9 mouse cellular contexts compared by ENCODE assay signal in genomic region chr2:85561187-85561586, GRCm38 (mm10). TPM values are rescaled to one million over a fixed set of nuclear protein-coding genes. Genes with fewer than 3 reads are reported as not detected.
DNase-seq lines count a peak whose midpoint lies in the region; ATAC-seq and TF ChIP-seq lines count a peak whose summit lies in the region.
"Had no signal": no experiment of that assay in that cellular context is flagged by ENCODE, and none has a peak within 500 bp of the region (broad histone marks: within the 10 kb centered on the region; RNA-seq: fewer than 3 reads in every experiment).

No protein-coding gene starts in this region.

- no peak for ATAC-seq in heart, embryonic 11.5 days (replicated peaks; ENCODE audit: insufficient number of reproducible peaks, low FRiP score, low TSS enrichment)
- ATAC-seq in hindbrain, embryonic 13.5 days (ENCODE audit: low FRiP score) = peak; percentile 66; the same call in 1 of the 2 replicates
- peak; percentile 65; the same call in 1 of the 2 replicates for ATAC-seq in neural tube, embryonic 13.5 days (ENCODE audit: low read depth)

- no peak overlapping the region for H3K9ac ChIP-seq in heart, embryonic 11.5 days (ENCODE audit: low read depth, low read length)
- H3K9ac ChIP-seq in MEL (ENCODE audit: control insufficient read depth, low read depth, low read length, poor library complexity, severe bottlenecking) = no peak overlapping the region
- no peak overlapping the region for H3K9ac ChIP-seq in hindbrain, embryonic 13.5 days
- no peak overlapping the region for H3K9ac ChIP-seq in neural tube, embryonic 13.5 days

- H3K27me3 ChIP-seq in heart, embryonic 11.5 days (ENCODE audit: control insufficient read depth, insufficient read depth, low read length) = no peaks in the 10 kb centered on the region
- H3K27me3 ChIP-seq in MEL (ENCODE audit: control insufficient read depth in 1 of 2, insufficient read depth in 2 of 2, low read length in 2 of 2) = no peaks in the 10 kb centered on the region
- H3K27me3 ChIP-seq in hindbrain, embryonic 13.5 days = no peaks in the 10 kb centered on the region
- H3K27me3 ChIP-seq in neural tube, embryonic 13.5 days = no peaks in the 10 kb centered on the region

- H3K79me2 ChIP-seq in MEL (ENCODE audit: control insufficient read depth, insufficient read depth, low read length, poor library complexity) = no peaks in the 10 kb centered on the region

- peak; percentile 21 to 42 for DNase-seq in heart, adult 18-20 months
- DNase-seq in MEL (ENCODE audit: low read depth, low spot score) = peak; percentile 59
- peak; percentile 75 for DNase-seq in embryo, embryonic 10.5 days (ENCODE audit: low spot score)
- peak; percentile 4 to 51 for DNase-seq in left cerebral cortex, adult 9 months (ENCODE audit: low spot score in 2 of 2)
- DNase-seq in T-cell, adult 2 months (ENCODE audit: low spot score) = no peak

- TF ChIP-seq POLR2A in MEL (IDR thresholded peaks at IDR 0.05; ENCODE audit: control insufficient read depth in 1 of 2, insufficient read depth in 1 of 2, low read depth in 1 of 2, low read length in 2 of 2, poor library complexity in 1 of 2) = no peak

- TF ChIP-seq EP300 in MEL (IDR thresholded peaks at IDR 0.05; ENCODE audit: low read depth in 1 of 2, low read length in 2 of 2) = no peak

- H3K27ac ChIP-seq in heart, embryonic 11.5 days (ENCODE audit: low read depth, low read length) = no peak overlapping the region
- no peak overlapping the region for H3K27ac ChIP-seq in MEL (ENCODE audit: control insufficient read depth, low read depth, low read length)
- H3K27ac ChIP-seq in hindbrain, embryonic 13.5 days = no peak overlapping the region
- no peak overlapping the region for H3K27ac ChIP-seq in neural tube, embryonic 13.5 days (replicated peaks)

- 23% methylated on average over 4 of the region's 4 CpGs for WGBS in heart, embryonic 11.5 days (ENCODE audit: insufficient replicate concordance)
- 23% methylated on average over 4 of the region's 4 CpGs for WGBS in hindbrain, embryonic 13.5 days
- WGBS in neural tube, embryonic 13.5 days = 22% methylated on average over 4 of the region's 4 CpGs

- H3K4me2 ChIP-seq in heart, embryonic 11.5 days = no peak overlapping the region
- H3K4me2 ChIP-seq in hindbrain, embryonic 13.5 days = no peak overlapping the region
- H3K4me2 ChIP-seq in neural tube, embryonic 13.5 days = no peak overlapping the region

- peak; percentile 81 for TF ChIP-seq RAD21 in MEL (IDR thresholded peaks at IDR 0.05; ENCODE audit: low read depth, low read length)

- no peaks in the 10 kb centered on the region for H3K4me1 ChIP-seq in heart, embryonic 11.5 days (ENCODE audit: control insufficient read depth, insufficient read depth, low read length)
- no peaks in the 10 kb centered on the region; a peak in 1 of 4 replicates for H3K4me1 ChIP-seq in MEL (ENCODE audit: control insufficient read depth in 1 of 2, insufficient read depth in 2 of 2, low read length in 2 of 2)
- H3K4me1 ChIP-seq in hindbrain, embryonic 13.5 days (replicated peaks) = no peaks in the 10 kb centered on the region
- no peaks in the 10 kb centered on the region for H3K4me1 ChIP-seq in neural tube, embryonic 13.5 days (replicated peaks)

- no peak overlapping the region for H3K4me3 ChIP-seq in heart, embryonic 11.5 days (ENCODE audit: low read depth, low read length)
- no peak overlapping the region for H3K4me3 ChIP-seq in MEL (ENCODE audit: control insufficient read depth in 1 of 2, insufficient read depth in 1 of 2, low read depth in 2 of 2, low read length in 2 of 2)
- H3K4me3 ChIP-seq in hindbrain, embryonic 13.5 days = no peak overlapping the region
- H3K4me3 ChIP-seq in neural tube, embryonic 13.5 days = no peak overlapping the region

- peak; percentile 67 to 78 (median 70) for TF ChIP-seq CTCF in MEL (IDR thresholded peaks at IDR 0.05 in 2 of 3, conservative IDR thresholded peaks at IDR 0.05 in 1 of 3; ENCODE audit: control insufficient read depth in 1 of 3, insufficient read depth in 1 of 3, low read depth in 2 of 3, low read length in 3 of 3, poor library complexity in 1 of 3, severe bottlenecking in 1 of 3)

- no peaks in the 10 kb centered on the region for H3K9me3 ChIP-seq in heart, embryonic 11.5 days (replicated peaks; ENCODE audit: control insufficient read depth, low read length)
- no peaks in the 10 kb centered on the region for H3K9me3 ChIP-seq in MEL (replicated peaks; ENCODE audit: insufficient read depth, low read length)
- no peaks in the 10 kb centered on the region for H3K9me3 ChIP-seq in hindbrain, embryonic 13.5 days
- H3K9me3 ChIP-seq in neural tube, embryonic 13.5 days = no peaks in the 10 kb centered on the region

- no peaks in the 10 kb centered on the region for H3K36me3 ChIP-seq in heart, embryonic 11.5 days (ENCODE audit: control insufficient read depth, insufficient read depth, low read length)
- H3K36me3 ChIP-seq in MEL (ENCODE audit: control insufficient read depth in 1 of 2, insufficient read depth in 2 of 2, low read length in 2 of 2) = no peaks in the 10 kb centered on the region; a peak in 1 of 4 replicates
- H3K36me3 ChIP-seq in hindbrain, embryonic 13.5 days = no peaks in the 10 kb centered on the region
- no peaks in the 10 kb centered on the region for H3K36me3 ChIP-seq in neural tube, embryonic 13.5 days

TF ChIP-seq in MEL, 35 proteins besides CTCF, POLR2A, EP300 and RAD21:
- TF ChIP-seq HCFC1 (IDR thresholded peaks at IDR 0.05; ENCODE audit: low read depth, low read length) = no peak
- TF ChIP-seq ZC3H11A (IDR thresholded peaks at IDR 0.05; ENCODE audit: low read depth, low read length) = peak; percentile 66
- TF ChIP-seq SMC3 (IDR thresholded peaks at IDR 0.05; ENCODE audit: low read depth, low read length) = peak; percentile 83

RNA-seq across cellular contexts. Expression of gene Olfr996, which starts 17.8 kb away (rescaled TPM):
- not detected for total RNA-seq in heart, adult 18-20 months (2021)
- polyA plus RNA-seq in heart, embryonic 11.5 days (2014; fragmentation: Nextera tagmentation; extraction: Ambion mirVana) = not detected in 2 replicates
- not detected in 2 replicates for total RNA-seq in MEL (2012; rRNA removed)
- polyA plus RNA-seq in MEL (2012; ENCODE audit: insufficient read depth in 1 of 2, insufficient read length in 2 of 2, low read depth in 1 of 2, low replicate concordance in 2 of 2, missing spikeins in 1 of 2) = not detected
- not detected in 2 replicates for polyA plus RNA-seq in hindbrain, embryonic 13.5 days (2015; fragmentation: Nextera tagmentation; extraction: Ambion mirVana)
- polyA plus RNA-seq in neural tube, embryonic 13.5 days (2015; fragmentation: Nextera tagmentation; extraction: Ambion mirVana) = not detected in 2 replicates
- polyA plus RNA-seq: liver, embryonic 16.5 days had no signal

RNA-seq across cellular contexts. Expression of gene Olfr998, which starts 27.6 kb away (rescaled TPM):
- total RNA-seq in heart, adult 18-20 months (2021) = not detected
- polyA plus RNA-seq in heart, embryonic 11.5 days (2014; fragmentation: Nextera tagmentation; extraction: Ambion mirVana) = not detected in 2 replicates
- not detected in 2 replicates for total RNA-seq in MEL (2012; rRNA removed)
- polyA plus RNA-seq in MEL (2012; ENCODE audit: insufficient read depth in 1 of 2, insufficient read length in 2 of 2, low read depth in 1 of 2, low replicate concordance in 2 of 2, missing spikeins in 1 of 2) = not detected
- not detected in 2 replicates for polyA plus RNA-seq in hindbrain, embryonic 13.5 days (2015; fragmentation: Nextera tagmentation; extraction: Ambion mirVana)
- not detected in 2 replicates for polyA plus RNA-seq in neural tube, embryonic 13.5 days (2015; fragmentation: Nextera tagmentation; extraction: Ambion mirVana)
- polyA plus RNA-seq: liver, embryonic 16.5 days had no signal

RNA-seq across cellular contexts. Expression of gene 4833423E24Rik, which starts 42.4 kb away (rescaled TPM):
- under 1 TPM in 1 of 2 experiments, not detected in 1; 0.21 TPM for total RNA-seq in heart, adult 18-20 months (2021)
- polyA plus RNA-seq in heart, embryonic 11.5 days (2014; fragmentation: Nextera tagmentation; extraction: Ambion mirVana) = not detected in 2 replicates
- total RNA-seq in MEL (2012; rRNA removed) = not detected in 2 replicates
- not detected for polyA plus RNA-seq in MEL (2012; ENCODE audit: insufficient read depth in 1 of 2, insufficient read length in 2 of 2, low read depth in 1 of 2, low replicate concordance in 2 of 2, missing spikeins in 1 of 2)
- polyA plus RNA-seq in hindbrain, embryonic 13.5 days (2015; fragmentation: Nextera tagmentation; extraction: Ambion mirVana) = not detected in 2 replicates
- not detected in 2 replicates for polyA plus RNA-seq in neural tube, embryonic 13.5 days (2015; fragmentation: Nextera tagmentation; extraction: Ambion mirVana)
- polyA plus RNA-seq: liver, embryonic 16.5 days had no signal

RNA-seq across cellular contexts. Expression of gene Olfr1000, which starts 50.5 kb away (rescaled TPM):
- total RNA-seq in heart, adult 18-20 months (2021) = not detected
- not detected in 2 replicates for polyA plus RNA-seq in heart, embryonic 11.5 days (2014; fragmentation: Nextera tagmentation; extraction: Ambion mirVana)
- not detected in 2 replicates for total RNA-seq in MEL (2012; rRNA removed)
- polyA plus RNA-seq in MEL (2012; ENCODE audit: insufficient read depth in 1 of 2, insufficient read length in 2 of 2, low read depth in 1 of 2, low replicate concordance in 2 of 2, missing spikeins in 1 of 2) = not detected
- polyA plus RNA-seq in hindbrain, embryonic 13.5 days (2015; fragmentation: Nextera tagmentation; extraction: Ambion mirVana) = not detected in 2 replicates
- not detected in 2 replicates for polyA plus RNA-seq in neural tube, embryonic 13.5 days (2015; fragmentation: Nextera tagmentation; extraction: Ambion mirVana)
- polyA plus RNA-seq: liver, embryonic 16.5 days had no signal
